13 mouse cellular contexts compared by ENCODE assay signal in genomic region chr11:76256129-76256528, GRCm38 (mm10). TPM values are rescaled to one million over a fixed set of nuclear protein-coding genes. Genes with fewer than 3 reads are reported as not detected.
DNase-seq lines count a peak whose midpoint lies in the region; ATAC-seq and TF ChIP-seq lines count a peak whose summit lies in the region.
"Had no signal": no experiment of that assay in that cellular context is flagged by ENCODE, and none has a peak within 500 bp of the region (broad histone marks: within the 10 kb centered on the region; RNA-seq: fewer than 3 reads in every experiment).

No protein-coding gene starts in this region.

- H3K27me3 ChIP-seq in forebrain, embryonic 10.5 days (ENCODE audit: poor library complexity, severe bottlenecking): no peaks in the 10 kb centered on the region
- H3K27me3 ChIP-seq in forebrain, embryonic 15.5 days: no peaks in the 10 kb centered on the region
- no peaks in the 10 kb centered on the region for H3K27me3 ChIP-seq in midbrain, embryonic 13.5 days
- H3K27me3 ChIP-seq in midbrain, embryonic 11.5 days (ENCODE audit: control insufficient read depth, insufficient read depth, low read length): no peaks in the 10 kb centered on the region
- no peaks in the 10 kb centered on the region for H3K27me3 ChIP-seq in hindbrain, postnatal 0 days (ENCODE audit: insufficient read depth, low read length)

- DNase-seq in forebrain, embryonic 10.5 days (ENCODE audit: extremely low spot score, low spot score): no peak
- no peak for DNase-seq in midbrain, embryonic 11.5 days (ENCODE audit: low spot score, missing footprints)
- no peak for DNase-seq in hindbrain, postnatal 0 days (ENCODE audit: low spot score)
- no peak for DNase-seq in adrenal gland, postnatal 10 days
- no peak for DNase-seq in yolk sac, embryonic 10.5 days (ENCODE audit: low spot score)
- DNase-seq in heart, adult 18-20 months: no peak
- DNase-seq: gastrocnemius, postnatal 25 days; lung, embryonic 14.5 days had no signal

- no peak for TF ChIP-seq CTCF in hindbrain, postnatal 0 days (IDR thresholded peaks at IDR 0.05; ENCODE audit: low read depth)

- H3K4me2 ChIP-seq in forebrain, embryonic 15.5 days (replicated peaks): no peak overlapping the region
- no peak overlapping the region for H3K4me2 ChIP-seq in midbrain, embryonic 13.5 days (replicated peaks)
- no peak overlapping the region for H3K4me2 ChIP-seq in midbrain, embryonic 11.5 days
- H3K4me2 ChIP-seq in hindbrain, postnatal 0 days (ENCODE audit: low read depth, low read length): no peak overlapping the region
- H3K4me2 ChIP-seq: lung, embryonic 14.5 days had no signal

- H3K4me3 ChIP-seq in forebrain, embryonic 10.5 days: no peak overlapping the region
- no peak overlapping the region for H3K4me3 ChIP-seq in forebrain, embryonic 15.5 days
- H3K4me3 ChIP-seq in midbrain, embryonic 13.5 days (replicated peaks): no peak overlapping the region
- H3K4me3 ChIP-seq in midbrain, embryonic 11.5 days (ENCODE audit: low read depth, low read length): no peak overlapping the region
- no peak overlapping the region for H3K4me3 ChIP-seq in hindbrain, postnatal 0 days (ENCODE audit: low read length)
- H3K4me3 ChIP-seq: megakaryocyte, embryonic 14.5 days had no signal

- peaks cover 71% of the 10 kb centered on the region for H3K36me3 ChIP-seq in forebrain, embryonic 10.5 days (replicated peaks)
- H3K36me3 ChIP-seq in forebrain, embryonic 15.5 days: peaks cover 2% of the 10 kb centered on the region; the same call in 1 of the 2 replicates
- peaks cover 17% of the 10 kb centered on the region for H3K36me3 ChIP-seq in midbrain, embryonic 13.5 days
- H3K36me3 ChIP-seq in midbrain, embryonic 11.5 days (ENCODE audit: control insufficient read depth, insufficient read depth, low read length): no peaks in the 10 kb centered on the region; the same call in 1 of the 2 replicates
- no peaks in the 10 kb centered on the region for H3K36me3 ChIP-seq in hindbrain, postnatal 0 days (ENCODE audit: insufficient read depth, low read length)

- H3K4me1 ChIP-seq in forebrain, embryonic 10.5 days: peaks cover 72% of the 10 kb centered on the region
- peaks cover 24% of the 10 kb centered on the region for H3K4me1 ChIP-seq in forebrain, embryonic 15.5 days
- peaks cover 29% of the 10 kb centered on the region for H3K4me1 ChIP-seq in midbrain, embryonic 13.5 days (replicated peaks)
- H3K4me1 ChIP-seq in midbrain, embryonic 11.5 days (ENCODE audit: control insufficient read depth, insufficient read depth, low read length): peaks cover 28% of the 10 kb centered on the region
- peaks cover 10% of the 10 kb centered on the region for H3K4me1 ChIP-seq in hindbrain, postnatal 0 days (ENCODE audit: insufficient read depth, low read length)

- 54% methylated on average over 5 of the region's 5 CpGs for WGBS in forebrain, embryonic 10.5 days
- 62% methylated on average over 5 of the region's 5 CpGs for WGBS in forebrain, embryonic 15.5 days
- WGBS in midbrain, embryonic 13.5 days: 51% methylated on average over 5 of the region's 5 CpGs
- WGBS in midbrain, embryonic 11.5 days: 64% methylated on average over 5 of the region's 5 CpGs
- WGBS in hindbrain, postnatal 0 days: 54% methylated on average over 5 of the region's 5 CpGs

- ATAC-seq in forebrain, embryonic 15.5 days (replicated peaks): no peak
- ATAC-seq in midbrain, embryonic 13.5 days: no peak
- ATAC-seq in midbrain, embryonic 11.5 days (ENCODE audit: low FRiP score): no peak
- ATAC-seq in hindbrain, postnatal 0 days: no peak

- no peaks in the 10 kb centered on the region for H3K9me3 ChIP-seq in forebrain, embryonic 10.5 days
- no peaks in the 10 kb centered on the region for H3K9me3 ChIP-seq in forebrain, embryonic 15.5 days
- H3K9me3 ChIP-seq in midbrain, embryonic 13.5 days: no peaks in the 10 kb centered on the region
- H3K9me3 ChIP-seq in midbrain, embryonic 11.5 days (ENCODE audit: control insufficient read depth, low read length): no peaks in the 10 kb centered on the region
- H3K9me3 ChIP-seq in hindbrain, postnatal 0 days (ENCODE audit: low read length): no peaks in the 10 kb centered on the region
- H3K9me3 ChIP-seq: G1E; megakaryocyte, embryonic 14.5 days had no signal

- H3K9ac ChIP-seq in forebrain, embryonic 15.5 days (replicated peaks): no peak overlapping the region
- no peak overlapping the region for H3K9ac ChIP-seq in midbrain, embryonic 13.5 days (replicated peaks)
- no peak overlapping the region; the same call in 1 of the 2 replicates for H3K9ac ChIP-seq in midbrain, embryonic 11.5 days (ENCODE audit: low read length)
- H3K9ac ChIP-seq in hindbrain, postnatal 0 days (replicated peaks; ENCODE audit: low read length): no peak overlapping the region
- H3K9ac ChIP-seq: lung, embryonic 14.5 days had no signal

- H3K27ac ChIP-seq in forebrain, embryonic 10.5 days: peak overlapping the region; percentile 40
- H3K27ac ChIP-seq in forebrain, embryonic 15.5 days (replicated peaks): no peak overlapping the region
- 0 out of 2 replicates have a peak overlapping the region, but pooled peaks have one; percentile 2 for H3K27ac ChIP-seq in midbrain, embryonic 13.5 days
- no peak overlapping the region for H3K27ac ChIP-seq in midbrain, embryonic 11.5 days (ENCODE audit: low read depth, low read length)
- H3K27ac ChIP-seq in hindbrain, postnatal 0 days: peak overlapping the region; percentile 32; the same call in 1 of the 2 replicates

RNA-seq across cellular contexts. Expression of gene Glod4, which starts 12.6 kb away (rescaled TPM):
- 129 and 134 TPM in 2 replicates for polyA plus RNA-seq in forebrain, embryonic 10.5 days (2016; fragmentation: Nextera tagmentation; extraction: Ambion mirVana)
- 118 and 120 TPM in 2 replicates for polyA plus RNA-seq in forebrain, embryonic 15.5 days (2015; fragmentation: Nextera tagmentation; extraction: Ambion mirVana)
- 128 TPM in 2 replicates for polyA plus RNA-seq in midbrain, embryonic 13.5 days (2015; fragmentation: Nextera tagmentation; extraction: Ambion mirVana)
- 131 and 138 TPM in 2 replicates for polyA plus RNA-seq in midbrain, embryonic 11.5 days (2014; fragmentation: Nextera tagmentation; extraction: Ambion mirVana)
- total RNA-seq in hindbrain, postnatal 0 days (2014; rRNA removed): 34.2 and 39.8 TPM in 2 replicates
- 116 and 118 TPM in 2 replicates for polyA plus RNA-seq in hindbrain, postnatal 0 days (2015; fragmentation: Nextera tagmentation; extraction: Ambion mirVana)
- total RNA-seq in adrenal gland, postnatal 10 days (2021): 10 to 100 TPM; 75.4 to 76.8 TPM
- 10 to 100 TPM; 40.3 to 44.6 TPM for total RNA-seq in heart, adult 18-20 months (2021)

RNA-seq across cellular contexts. Expression of gene Mrm3, which starts 12.6 kb away (rescaled TPM):
- polyA plus RNA-seq in forebrain, embryonic 10.5 days (2016; fragmentation: Nextera tagmentation; extraction: Ambion mirVana): 26.3 and 28.1 TPM in 2 replicates
- 20.2 and 22.2 TPM in 2 replicates for polyA plus RNA-seq in forebrain, embryonic 15.5 days (2015; fragmentation: Nextera tagmentation; extraction: Ambion mirVana)
- 18.6 and 19.0 TPM in 2 replicates for polyA plus RNA-seq in midbrain, embryonic 13.5 days (2015; fragmentation: Nextera tagmentation; extraction: Ambion mirVana)
- polyA plus RNA-seq in midbrain, embryonic 11.5 days (2014; fragmentation: Nextera tagmentation; extraction: Ambion mirVana): 19.5 and 20.1 TPM in 2 replicates
- 11.9 and 19.2 TPM in 2 replicates for total RNA-seq in hindbrain, postnatal 0 days (2014; rRNA removed)
- 22.5 and 22.8 TPM in 2 replicates for polyA plus RNA-seq in hindbrain, postnatal 0 days (2015; fragmentation: Nextera tagmentation; extraction: Ambion mirVana)
- 10 to 100 TPM; 21.9 to 25.4 TPM for total RNA-seq in adrenal gland, postnatal 10 days (2021)
- total RNA-seq in heart, adult 18-20 months (2021): 10 to 100 TPM; 24.6 to 27.4 TPM

RNA-seq across cellular contexts. Expression of gene Gemin4, which starts 38.7 kb away (rescaled TPM):
- polyA plus RNA-seq in forebrain, embryonic 10.5 days (2016; fragmentation: Nextera tagmentation; extraction: Ambion mirVana): 65.6 and 68.5 TPM in 2 replicates
- 18.1 and 18.7 TPM in 2 replicates for polyA plus RNA-seq in forebrain, embryonic 15.5 days (2015; fragmentation: Nextera tagmentation; extraction: Ambion mirVana)
- 15.7 and 21.5 TPM in 2 replicates for polyA plus RNA-seq in midbrain, embryonic 13.5 days (2015; fragmentation: Nextera tagmentation; extraction: Ambion mirVana)
- polyA plus RNA-seq in midbrain, embryonic 11.5 days (2014; fragmentation: Nextera tagmentation; extraction: Ambion mirVana): 31.1 and 42.8 TPM in 2 replicates
- total RNA-seq in hindbrain, postnatal 0 days (2014; rRNA removed): 14.8 and 17.4 TPM in 2 replicates
- polyA plus RNA-seq in hindbrain, postnatal 0 days (2015; fragmentation: Nextera tagmentation; extraction: Ambion mirVana): 7.0 and 9.3 TPM in 2 replicates
- total RNA-seq in adrenal gland, postnatal 10 days (2021): 1 to 10 TPM in 1 of 2 experiments, not detected in 1; 4.6 TPM
- total RNA-seq in heart, adult 18-20 months (2021): 1 to 10 TPM; 3.2 to 4.3 TPM

RNA-seq across cellular contexts. Expression of gene Dbil5, which starts 38.7 kb away (rescaled TPM):
- 0.53 TPM in 1 of 2 replicates, not detected in the other for polyA plus RNA-seq in forebrain, embryonic 10.5 days (2016; fragmentation: Nextera tagmentation; extraction: Ambion mirVana)
- polyA plus RNA-seq in forebrain, embryonic 15.5 days (2015; fragmentation: Nextera tagmentation; extraction: Ambion mirVana): not detected in 2 replicates
- polyA plus RNA-seq in midbrain, embryonic 13.5 days (2015; fragmentation: Nextera tagmentation; extraction: Ambion mirVana): 0.50 and 1.00 TPM in 2 replicates
- polyA plus RNA-seq in midbrain, embryonic 11.5 days (2014; fragmentation: Nextera tagmentation; extraction: Ambion mirVana): 0.34 and 0.40 TPM in 2 replicates
- not detected in 2 replicates for total RNA-seq in hindbrain, postnatal 0 days (2014; rRNA removed)
- polyA plus RNA-seq in hindbrain, postnatal 0 days (2015; fragmentation: Nextera tagmentation; extraction: Ambion mirVana): 0.34 and 0.54 TPM in 2 replicates
- total RNA-seq in adrenal gland, postnatal 10 days (2021): under 1 TPM in 1 of 2 experiments, not detected in 1; 0.66 TPM
- under 1 TPM; 0.50 to 0.90 TPM for total RNA-seq in heart, adult 18-20 months (2021)
- total RNA-seq: neutrophil, adult 5-6 weeks had no signal

Comparison
In these comparisons a context has a peak if more than half of its experiments do, and no peak if none do; other contexts are left out.
1. H3K27ac ChIP-seq: peak in forebrain, embryonic 10.5 days (single experiment), midbrain, embryonic 13.5 days (single experiment) and hindbrain, postnatal 0 days (single experiment); none in forebrain, embryonic 15.5 days (single experiment) and midbrain, embryonic 11.5 days (single experiment).